8 mouse cellular contexts compared by ENCODE assay signal in genomic region chr2:152106225-152106595, GRCm38 (mm10). TPM values are rescaled to one million over a fixed set of nuclear protein-coding genes. Genes with fewer than 3 reads are reported as not detected.
DNase-seq lines count a peak whose midpoint lies in the region; ATAC-seq and TF ChIP-seq lines count a peak whose summit lies in the region.

No protein-coding gene starts in this region.

- H3K4me2 ChIP-seq in liver, embryonic 11.5 days: peak overlapping the region; percentile 86

- peak overlapping the region; percentile 77 for H3K4me3 ChIP-seq in gastrocnemius, adult 2 months
- peak overlapping the region; percentile 64 for H3K4me3 ChIP-seq in forebrain, embryonic 10.5 days
- H3K4me3 ChIP-seq in liver, embryonic 11.5 days (ENCODE audit: low read depth, low read length): peak overlapping the region; percentile 74

- H3K36me3 ChIP-seq in forebrain, embryonic 10.5 days (replicated peaks): peaks cover 23% of the 10 kb centered on the region
- H3K36me3 ChIP-seq in liver, embryonic 11.5 days (ENCODE audit: control insufficient read depth, insufficient read depth, low read length): 0 out of 2 replicates have a peak, but pooled peaks cover 2% of the 10 kb centered on the region

- peak overlapping the region; percentile 96 for H3K27ac ChIP-seq in gastrocnemius, adult 2 months
- no peak overlapping the region; the same call in 1 of the 2 replicates for H3K27ac ChIP-seq in forebrain, embryonic 10.5 days
- no peak overlapping the region for H3K27ac ChIP-seq in liver, embryonic 11.5 days (ENCODE audit: low read depth, low read length)

- no peaks in the 10 kb centered on the region for H3K9me3 ChIP-seq in forebrain, embryonic 10.5 days
- H3K9me3 ChIP-seq in liver, embryonic 11.5 days (ENCODE audit: control insufficient read depth, low read length): no peaks in the 10 kb centered on the region

- no peak for DNase-seq in gastrocnemius, adult 2 months
- DNase-seq in gastrocnemius, postnatal 4 days (ENCODE audit: low spot score in 2 of 2): no peak
- DNase-seq in 416B (ENCODE audit: low read depth): peak; percentile 37
- DNase-seq in forebrain, embryonic 10.5 days (ENCODE audit: extremely low spot score, low spot score): no peak
- no peak for DNase-seq in liver, embryonic 11.5 days (ENCODE audit: low spot score)
- no peak for DNase-seq in spleen, postnatal 10 days (ENCODE audit: low spot score in 2 of 2)
- DNase-seq in left cerebral cortex, postnatal 14 days (ENCODE audit: low spot score in 2 of 2): no peak
- DNase-seq in layer of hippocampus, adult 9-11 months: no peak

- peaks cover 27% of the 10 kb centered on the region for H3K4me1 ChIP-seq in forebrain, embryonic 10.5 days
- peaks cover 6% of the 10 kb centered on the region for H3K4me1 ChIP-seq in liver, embryonic 11.5 days (replicated peaks; ENCODE audit: control insufficient read depth, insufficient read depth, low read length)

- intact Hi-C loops in gastrocnemius, adult 2 months (cut with DNase I): loop anchor here (5.0 kb wide), 1 partner anchor 256 kb away; no protein-coding TSS in a partner anchor
- intact Hi-C loops in left cerebral cortex, postnatal 14 days (cut with DNase I): no loop called here

- peak overlapping the region; percentile 87 for H3K9ac ChIP-seq in liver, embryonic 11.5 days (ENCODE audit: low read depth, low read length)

- no peak for TF ChIP-seq CTCF in gastrocnemius, adult 2 months (IDR thresholded peaks at IDR 0.05)

- no peak for ATAC-seq in liver, embryonic 11.5 days (replicated peaks; ENCODE audit: low FRiP score)

- peaks cover 53% of the 10 kb centered on the region for H3K27me3 ChIP-seq in forebrain, embryonic 10.5 days (ENCODE audit: poor library complexity, severe bottlenecking)
- H3K27me3 ChIP-seq in liver, embryonic 11.5 days (replicated peaks; ENCODE audit: control insufficient read depth, insufficient read depth, low read length): peaks cover 10% of the 10 kb centered on the region; the same call in 1 of the 2 replicates

- WGBS in forebrain, embryonic 10.5 days: 83% methylated on average over 3 of the region's 3 CpGs
- WGBS in liver, embryonic 11.5 days: 83% methylated on average over 3 of the region's 3 CpGs

RNA-seq across cellular contexts. Expression of gene Srxn1, which starts 0.9 kb away (rescaled TPM):
- 10 to 100 TPM; 24.3 to 28.7 TPM for total RNA-seq in gastrocnemius, adult 2 months (2021)
- 10 to 100 TPM; 13.4 to 14.8 TPM for total RNA-seq in gastrocnemius, postnatal 4 days (2021)
- polyA plus RNA-seq in forebrain, embryonic 10.5 days (2016; fragmentation: Nextera tagmentation; extraction: Ambion mirVana): 14.6 and 14.9 TPM in 2 replicates
- polyA plus RNA-seq in liver, embryonic 11.5 days (2014; fragmentation: Nextera tagmentation; extraction: Ambion mirVana): 9.5 and 12.0 TPM in 2 replicates
- total RNA-seq in left cerebral cortex, postnatal 14 days (2021): 10 to 100 TPM; 58.4 to 62.4 TPM

RNA-seq across cellular contexts. Expression of gene Scrt2, which starts 24.9 kb away (rescaled TPM):
- total RNA-seq in gastrocnemius, adult 2 months (2021): not detected
- total RNA-seq in gastrocnemius, postnatal 4 days (2021): not detected
- polyA plus RNA-seq in forebrain, embryonic 10.5 days (2016; fragmentation: Nextera tagmentation; extraction: Ambion mirVana): 1.1 and 2.4 TPM in 2 replicates
- not detected in 2 replicates for polyA plus RNA-seq in liver, embryonic 11.5 days (2014; fragmentation: Nextera tagmentation; extraction: Ambion mirVana)
- 1 to 10 TPM; 9.0 to 9.1 TPM for total RNA-seq in left cerebral cortex, postnatal 14 days (2021)

RNA-seq across cellular contexts. Expression of gene Tcf15, which starts 37.2 kb away (rescaled TPM):
- total RNA-seq in gastrocnemius, adult 2 months (2021): 10 to 100 TPM; 14.9 to 22.8 TPM
- 10 to 100 TPM; 18.4 to 21.9 TPM for total RNA-seq in gastrocnemius, postnatal 4 days (2021)
- 4.0 and 4.1 TPM in 2 replicates for polyA plus RNA-seq in forebrain, embryonic 10.5 days (2016; fragmentation: Nextera tagmentation; extraction: Ambion mirVana)
- 2.6 and 2.8 TPM in 2 replicates for polyA plus RNA-seq in liver, embryonic 11.5 days (2014; fragmentation: Nextera tagmentation; extraction: Ambion mirVana)
- total RNA-seq in left cerebral cortex, postnatal 14 days (2021): 1 to 10 TPM in 1 of 2 experiments, under 1 TPM in 1; 0.75 to 1.2 TPM

Comparison
In these comparisons a context has a peak if more than half of its experiments do, and no peak if none do; other contexts are left out.
1. RNA of gene Scrt2, which starts 24.9 kb away (total RNA-seq): 9.0 to 9.1 TPM in left cerebral cortex, postnatal 14 days; not detected in gastrocnemius, postnatal 4 days and not detected in gastrocnemius, adult 2 months; every median in the first group is over 4 times any median in the second.
2. RNA of gene Tcf15, which starts 37.2 kb away (total RNA-seq): 14.9 to 22.8 TPM in gastrocnemius, adult 2 months and 18.4 to 21.9 TPM in gastrocnemius, postnatal 4 days; 0.75 to 1.2 TPM in left cerebral cortex, postnatal 14 days; every median in the first group is over 4 times any median in the second.
3. Peak in every context shown above with its lines, with median percentiles within 50 percentile points of each other: H3K4me3 ChIP-seq.